Mouse (Mus musculus) retina, postnatal 7 days (tissue): ENCODE results near the gene Mlst8.

Experiments used
- DNase-seq: peaks from one replicate; pipeline ENCODE4 v3.0.0-alpha.2; 2012; ENCODE audit warnings: low read depth, low spot score

Gene Mlst8

GRCm38 (mm10) chr17:24489265-24490030 is 10.6 kb upstream of the Mlst8 start:
- no peak for DNase-seq

- DNase-seq: no peak
Observed at GRCm38 (mm10) chr17:24488662-24489264, 9.9 kb upstream of the Mlst8 start.

- no peak for DNase-seq
Observed at GRCm38 (mm10) chr17:24488186-24488661, 9.3 kb upstream of the Mlst8 start, which contains the start of gene Caskin1. Gene Caskin1, plus strand, starts transcription at chr17:24488601.

- DNase-seq: no peak
Observed at GRCm38 (mm10) chr17:24485090-24485860, 6.4 kb upstream of the Mlst8 start.

- no peak for DNase-seq
Observed at GRCm38 (mm10) chr17:24483495-24483894, 4.6 kb upstream of the Mlst8 start.

- DNase-seq: no peak
Observed at GRCm38 (mm10) chr17:24481027-24481815, 2.3 kb upstream of the Mlst8 start.

GRCm38 (mm10) chr17:24480201-24480826 is 1.4 kb upstream of the Mlst8 start:
- DNase-seq: no peak

- no peak for DNase-seq
Observed at GRCm38 (mm10) chr17:24479431-24479830, 553 bp upstream of the Mlst8 start.

GRCm38 (mm10) chr17:24477985-24478600 is 785 bp downstream of the Mlst8 start:
- no peak for DNase-seq

GRCm38 (mm10) chr17:24477053-24477984 is 1.6 kb downstream of the Mlst8 start:
- DNase-seq: no peak

- no peak for DNase-seq
Observed at GRCm38 (mm10) chr17:24476022-24476776, 2.7 kb downstream of the Mlst8 start.

- no peak for DNase-seq
Observed at GRCm38 (mm10) chr17:24475586-24475985, 3.3 kb downstream of the Mlst8 start.

- DNase-seq: no peak
Observed at GRCm38 (mm10) chr17:24474557-24474956, 4.3 kb downstream of the Mlst8 start.

GRCm38 (mm10) chr17:24473612-24474275 is 5.1 kb downstream of the Mlst8 start, which contains the start of gene Bricd5:
Gene Bricd5, plus strand, starts transcription at chr17:24473884.
- no peak for DNase-seq

GRCm38 (mm10) chr17:24472512-24472911 is 6.4 kb downstream of the Mlst8 start:
- DNase-seq: no peak

- DNase-seq: no peak
Observed at GRCm38 (mm10) chr17:24470701-24471527, 8.0 kb downstream of the Mlst8 start.
